Mouse (Mus musculus): ENCODE results near the gene Eng.

DNA sequence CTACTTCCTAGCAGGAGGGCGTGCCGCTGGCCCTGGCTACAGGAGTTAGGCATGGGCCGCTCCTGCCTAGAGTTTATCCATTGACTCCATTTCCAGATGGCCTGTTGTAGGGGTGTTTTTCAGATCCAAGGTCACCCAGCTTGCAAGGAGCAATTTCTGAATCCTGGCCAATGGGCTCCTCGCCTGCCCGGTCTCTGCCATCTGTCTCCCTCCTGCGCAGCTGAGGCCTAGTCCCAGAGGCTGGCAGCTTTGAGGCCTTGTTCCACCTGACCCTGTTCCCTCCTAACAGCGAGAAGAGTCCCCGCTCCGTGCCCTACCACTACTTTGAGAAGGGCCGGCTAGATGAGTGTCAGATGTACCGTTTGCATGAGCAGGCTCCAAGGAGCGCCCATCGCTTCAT lies 49.7 kb upstream of the Eng start:
- TF ChIP-seq EP300 (IDR thresholded peaks at IDR 0.05; ENCODE audit: insufficient read depth, low read depth, low read length) (no peak), POLR2A (IDR thresholded peaks at IDR 0.05; ENCODE audit: insufficient read depth, low read depth, low read length) (no peak)

Measured in heart, adult 2 months (tissue).